Mouse (Mus musculus) c-Kit-positive CD71-positive TER-119-positive erythroid progenitor cells, embryonic 14.5 days (primary cell): Measurements from ENCODE around the gene Col5a2.
A peak's percentile ranks its signal among the peaks of the same experiment; 100 is the strongest.
"Not testable (repeated sequence)": the region's sequence is repeated elsewhere in the genome, so short reads cannot be mapped to it uniquely, and the experiment has no call there.

Experiments
- DNase-seq: peaks from one replicate; pipeline ENCODE4 v3.0.0-alpha.2; 2013; ENCODE audit warnings: low spot score

The Col5a2 gene

DNA sequence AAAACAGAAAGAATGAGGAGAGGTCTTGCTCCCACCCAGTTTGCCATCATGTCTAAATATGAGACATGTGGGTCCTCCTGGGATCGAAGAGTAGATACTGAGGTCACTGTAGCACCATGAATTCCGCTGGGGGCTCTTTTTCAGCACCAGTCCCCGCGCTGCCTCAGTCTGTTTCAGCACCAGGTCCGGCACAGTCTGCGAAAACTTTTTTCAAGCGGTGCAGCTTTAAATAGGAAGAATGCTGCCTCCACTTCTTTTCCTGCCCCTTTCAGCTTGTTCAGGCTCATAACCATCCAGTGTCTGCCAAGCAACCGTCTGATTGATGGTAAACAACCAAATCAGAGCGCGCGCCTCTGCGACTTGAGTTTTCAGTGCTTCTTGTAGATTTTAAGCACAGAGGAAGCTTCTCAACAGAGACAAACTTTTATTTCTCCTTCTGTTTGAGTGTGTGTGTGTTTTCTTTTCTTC lies at the start of gene Col5a2:
Col5a2 (minus strand) TSS at position 418 of the 468 bp plus-strand sequence.
- no peak for DNase-seq

DNA sequence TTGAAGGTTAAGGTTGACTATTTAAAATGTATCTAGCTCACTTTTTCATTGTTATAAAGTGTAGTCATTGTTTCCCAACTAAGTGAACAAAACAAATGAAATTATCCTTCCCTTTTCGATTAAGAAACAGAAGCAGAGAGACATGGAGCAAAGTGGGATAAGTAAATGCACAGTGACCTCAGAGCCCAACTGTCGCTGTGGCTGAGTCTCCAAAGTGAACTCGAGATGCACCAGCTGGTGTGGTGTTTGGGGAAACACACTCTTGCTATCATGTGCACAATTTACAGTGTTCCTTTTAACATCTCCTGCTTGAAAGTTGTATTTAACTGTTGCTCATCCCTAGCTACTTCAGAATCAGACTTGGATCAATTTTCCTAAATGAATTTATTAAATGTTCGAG lies 47.4 kb upstream of the Col5a2 start:
- no peak for DNase-seq

DNA sequence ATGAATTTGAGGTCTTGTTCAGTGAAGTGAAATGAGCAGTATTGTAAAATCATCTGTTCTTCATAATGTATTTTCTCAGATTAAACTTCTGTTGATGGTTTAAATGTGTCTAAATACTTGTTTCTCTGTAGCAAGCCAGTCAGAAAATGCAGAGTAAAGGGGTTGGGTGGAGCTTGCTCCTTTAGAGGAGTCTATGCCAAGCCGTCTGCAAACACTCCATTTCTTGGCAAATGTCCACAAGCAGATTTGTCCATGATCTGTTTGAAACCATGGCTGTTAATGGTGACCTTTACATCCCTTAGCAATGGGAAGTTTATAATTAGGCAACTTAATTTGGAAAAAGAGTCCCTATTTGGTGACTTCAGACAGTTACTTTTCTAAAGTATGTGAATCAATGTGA lies 38.8 kb upstream of the Col5a2 start:
- DNase-seq, result no peak

DNA sequence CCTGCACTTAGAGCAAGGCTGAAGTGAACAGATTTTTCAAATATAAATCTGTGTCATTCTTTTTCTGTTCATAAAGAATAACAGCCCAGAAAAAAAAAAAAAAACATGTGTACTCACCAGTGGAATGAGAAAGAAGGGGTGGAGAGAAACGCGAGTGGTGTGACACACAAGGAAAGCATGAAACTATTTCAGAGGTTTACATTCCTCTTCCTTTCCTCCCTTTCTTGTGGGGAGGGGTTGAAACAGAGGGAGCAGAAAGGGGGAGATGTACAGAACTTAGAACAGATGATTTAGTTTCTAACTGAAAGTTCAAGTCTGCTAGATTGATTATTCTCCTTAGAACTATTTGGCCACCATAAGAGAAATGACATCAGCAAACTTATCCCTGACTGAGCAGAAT lies 38.1 kb upstream of the Col5a2 start:
- no peak for DNase-seq

DNA sequence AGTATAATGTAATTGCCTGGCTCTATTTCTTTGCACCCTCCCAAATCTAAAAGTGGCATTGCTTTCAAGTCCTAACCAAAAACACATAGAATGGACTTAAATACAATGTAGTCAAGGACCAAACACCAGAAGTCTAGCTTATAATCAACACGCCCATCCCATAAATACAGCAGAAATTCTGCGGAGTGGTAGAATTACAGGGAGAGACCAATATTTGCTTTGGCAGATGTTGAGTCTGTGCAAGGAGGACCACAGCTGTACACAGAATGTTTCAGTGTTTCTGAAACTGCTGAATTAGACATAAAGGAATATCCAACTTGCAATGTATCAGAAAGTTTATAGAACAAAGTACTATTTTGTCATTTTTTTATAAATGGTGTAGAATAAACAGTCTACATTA lies 28.4 kb upstream of the Col5a2 start:
- DNase-seq, result no peak

DNA sequence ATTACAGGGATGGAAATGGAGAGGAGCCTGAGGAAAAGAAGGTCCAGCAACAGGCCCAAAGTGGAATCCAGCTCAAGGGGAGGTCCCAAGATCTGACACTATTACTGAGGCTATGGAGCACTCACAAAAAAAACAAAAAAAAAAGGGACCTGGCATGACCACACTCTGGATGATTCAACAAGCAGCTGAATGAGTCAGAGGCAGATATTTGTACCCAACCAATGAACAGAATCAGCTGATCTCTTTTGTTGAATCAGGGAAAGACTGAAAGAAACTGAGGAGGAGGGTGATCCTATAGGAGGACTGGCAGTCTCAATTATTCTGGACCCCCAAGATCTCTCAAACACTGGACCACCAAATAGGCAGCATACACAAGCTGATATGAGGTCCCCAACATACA lies 24.4 kb upstream of the Col5a2 start:
- not testable (repeated sequence) for DNase-seq

DNA sequence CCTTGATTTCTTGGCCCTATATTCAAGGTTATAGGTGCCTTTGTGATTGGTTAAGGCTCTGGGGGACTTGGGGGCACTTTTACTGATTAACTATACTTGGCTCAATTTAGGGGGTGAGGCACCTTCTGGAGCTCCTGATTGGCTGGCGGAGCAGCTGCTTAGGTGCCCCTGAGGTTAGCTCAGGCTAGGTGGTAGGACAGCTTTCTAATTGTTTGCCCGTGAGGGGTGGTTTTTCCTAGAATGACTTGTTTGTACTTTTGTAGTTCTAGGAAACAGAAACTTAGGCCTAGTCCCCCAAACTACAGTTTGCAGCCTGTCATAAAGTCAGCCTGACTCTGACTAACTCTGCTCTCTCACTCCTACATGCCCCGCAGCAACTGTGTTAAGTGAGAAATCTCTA lies 20.5 kb upstream of the Col5a2 start:
- DNase-seq, result no peak

GRCm38 (mm10) chr1:45521486-45521885 lies 18.4 kb upstream of the Col5a2 start:
- no peak for DNase-seq

DNA sequence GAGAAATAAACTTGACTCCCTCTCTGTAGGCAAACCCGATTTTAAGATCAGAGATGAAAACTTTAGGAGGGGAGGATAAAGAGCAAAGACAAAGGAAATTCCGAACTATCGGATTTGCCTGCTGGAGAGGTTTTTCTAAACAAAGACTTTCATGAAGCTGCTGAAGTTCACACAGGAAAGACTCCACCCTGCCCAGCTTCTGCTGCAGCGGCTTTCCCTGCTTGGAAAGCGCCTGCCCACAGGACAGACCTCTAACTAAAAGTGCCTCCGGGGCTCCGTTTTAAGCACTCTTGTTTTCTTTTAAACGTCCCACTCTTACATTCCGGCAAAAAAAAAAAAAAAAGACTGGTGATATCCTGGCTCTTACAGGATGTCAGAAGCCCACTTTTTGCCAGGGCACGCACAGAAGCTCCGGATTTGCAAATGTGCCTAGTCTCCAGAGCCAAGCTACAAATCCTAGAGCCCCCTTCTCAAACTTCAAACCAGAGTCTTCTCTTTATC lies 791 bp downstream of the Col5a2 start:
- no peak for DNase-seq

- no peak for DNase-seq
Observed at GRCm38 (mm10) chr1:45501437-45501836, 1.6 kb downstream of the Col5a2 start.

DNA sequence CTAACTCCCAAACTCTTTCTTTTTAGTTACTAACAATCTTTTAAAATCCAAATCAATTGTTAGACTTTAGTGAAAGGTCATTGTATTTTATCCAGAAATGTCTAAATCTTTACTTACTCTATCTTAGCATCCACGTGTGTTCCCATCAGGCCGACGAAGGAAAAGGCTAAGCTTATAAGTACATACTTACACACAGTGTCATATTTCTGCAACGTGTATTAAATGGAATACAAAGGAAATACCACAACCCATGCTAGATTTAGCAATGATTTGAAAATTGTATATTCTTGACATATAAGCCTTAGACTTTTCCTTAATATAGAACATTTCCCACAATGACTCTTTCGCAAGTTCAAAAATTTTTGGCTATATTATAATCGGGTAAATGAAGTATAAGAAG lies 2.6 kb downstream of the Col5a2 start:
- no peak for DNase-seq

DNA sequence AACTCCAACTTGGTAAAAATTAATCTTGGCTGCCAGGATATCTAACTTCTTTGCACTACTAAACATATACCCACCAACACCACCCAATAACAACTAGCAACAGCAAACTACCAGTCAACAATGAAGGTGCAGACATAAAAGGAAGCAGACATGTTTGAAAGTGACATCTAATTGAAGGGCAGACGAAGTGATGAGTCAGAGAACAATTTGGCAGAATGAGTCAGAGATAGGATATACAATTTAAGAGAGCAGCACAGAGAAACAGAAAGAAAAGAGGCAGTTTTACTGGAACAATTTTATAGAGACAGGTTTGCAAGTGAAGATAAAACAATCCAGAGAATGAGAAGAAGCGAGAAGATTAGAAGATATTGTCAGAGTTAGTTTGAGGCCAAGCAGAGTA lies 8.1 kb downstream of the Col5a2 start:
- DNase-seq, result no peak

- no peak for DNase-seq
Observed at GRCm38 (mm10) chr1:45492130-45492723, 10.9 kb downstream of the Col5a2 start.

DNA sequence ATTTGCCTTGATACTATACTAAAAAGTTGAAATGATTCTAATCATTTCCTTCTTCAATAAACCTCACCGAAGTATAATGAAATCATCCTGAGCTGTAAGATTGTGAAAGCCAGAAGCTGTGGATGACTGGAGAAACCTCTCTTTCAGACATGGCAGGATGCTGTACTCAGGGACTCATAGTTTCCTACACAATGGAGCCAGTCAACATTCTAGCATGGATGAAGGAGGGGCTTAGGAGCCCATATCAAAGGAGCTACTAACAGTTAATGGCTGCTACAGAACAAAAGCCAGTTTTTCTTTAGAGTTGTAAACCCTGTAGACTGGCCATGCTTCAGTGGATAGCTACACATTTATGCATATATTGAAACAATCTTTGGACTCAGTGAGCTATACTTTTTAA lies 12.6 kb downstream of the Col5a2 start:
- DNase-seq, result no peak

GRCm38 (mm10) chr1:45488291-45488690 lies 14.8 kb downstream of the Col5a2 start:
- no peak for DNase-seq

DNA sequence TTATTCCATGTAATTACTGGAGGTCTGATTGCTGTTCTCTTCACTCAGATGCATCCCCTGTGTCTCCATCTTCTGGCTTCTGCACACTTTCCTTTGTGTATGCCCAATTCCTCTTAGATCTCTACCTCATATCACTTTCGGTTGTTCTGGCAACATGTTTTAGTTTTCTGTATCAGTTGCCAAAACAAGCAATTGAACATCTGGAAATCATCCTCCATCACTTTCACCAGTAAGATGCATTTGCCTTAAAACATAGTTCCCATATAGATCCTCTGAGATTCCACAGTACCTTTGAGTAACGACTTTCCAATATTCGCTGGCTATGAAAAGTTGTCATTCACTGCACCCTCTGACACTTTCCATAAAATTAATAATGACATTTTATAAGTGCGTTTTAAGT lies 20.1 kb downstream of the Col5a2 start:
- no peak for DNase-seq

GRCm38 (mm10) chr1:45481876-45482275 lies 21.2 kb downstream of the Col5a2 start:
- no peak for DNase-seq

DNA sequence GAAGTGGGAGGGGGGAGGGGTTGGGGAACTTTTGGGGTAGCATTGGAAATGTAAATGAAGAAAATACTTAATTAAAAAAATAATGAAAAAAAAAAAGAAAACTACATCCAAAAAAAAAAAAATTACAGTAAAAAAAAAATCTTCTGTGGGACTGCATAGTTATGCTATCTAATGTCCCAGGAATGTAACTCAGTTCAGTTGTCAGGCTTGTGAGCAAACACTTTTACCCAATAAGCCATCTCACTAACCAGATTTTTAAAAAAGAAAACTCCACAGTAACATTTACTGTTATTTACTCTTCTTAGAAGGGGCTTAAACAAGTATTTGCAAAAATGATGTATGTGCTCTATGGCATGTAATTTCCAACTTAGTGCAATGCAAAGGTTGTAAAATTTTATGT lies 24.0 kb downstream of the Col5a2 start:
- DNase-seq, result no peak

GRCm38 (mm10) chr1:45472751-45473150 lies 30.3 kb downstream of the Col5a2 start:
- no peak for DNase-seq

DNA sequence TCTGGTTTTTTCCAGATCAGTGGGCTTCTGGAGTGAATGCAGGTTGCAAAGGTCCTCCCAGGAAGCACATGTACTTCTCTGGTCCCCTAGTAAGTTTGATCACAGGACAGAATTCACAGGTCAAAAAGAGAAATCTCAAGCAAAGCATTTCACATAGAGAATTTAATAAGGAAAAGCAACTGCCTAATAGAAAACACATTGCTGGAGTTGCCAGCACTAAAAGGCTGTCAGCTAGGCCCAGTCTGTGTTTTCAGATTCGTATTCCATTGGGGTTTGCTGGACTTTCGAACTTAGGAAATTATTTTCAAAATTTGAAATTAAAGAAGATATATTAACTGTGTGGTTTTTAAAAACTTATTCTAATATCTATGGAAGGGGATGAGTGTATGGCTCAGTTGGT lies 42.3 kb downstream of the Col5a2 start:
- DNase-seq, result no peak

GRCm38 (mm10) chr1:45455763-45456162 lies 47.3 kb downstream of the Col5a2 start:
- DNase-seq, result no peak

DNA sequence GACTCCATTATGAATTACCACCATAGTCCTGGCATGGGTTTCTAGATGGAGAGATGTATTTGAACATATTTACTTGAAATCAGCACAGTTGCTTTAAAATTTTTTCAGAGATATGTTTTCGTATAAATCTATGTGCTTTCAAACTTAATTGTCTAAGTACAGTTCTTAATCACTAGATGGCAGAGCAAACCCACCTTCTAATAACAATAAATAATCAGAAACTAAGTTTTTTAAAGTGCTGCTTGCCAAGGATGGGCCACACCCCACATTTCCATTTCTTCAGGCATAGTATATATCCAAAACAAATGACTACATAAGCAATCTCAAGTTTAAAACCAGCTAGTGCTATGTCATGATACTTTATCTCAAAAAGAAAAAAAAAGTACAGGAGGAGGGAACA lies 54.2 kb downstream of the Col5a2 start:
- no peak for DNase-seq

DNA sequence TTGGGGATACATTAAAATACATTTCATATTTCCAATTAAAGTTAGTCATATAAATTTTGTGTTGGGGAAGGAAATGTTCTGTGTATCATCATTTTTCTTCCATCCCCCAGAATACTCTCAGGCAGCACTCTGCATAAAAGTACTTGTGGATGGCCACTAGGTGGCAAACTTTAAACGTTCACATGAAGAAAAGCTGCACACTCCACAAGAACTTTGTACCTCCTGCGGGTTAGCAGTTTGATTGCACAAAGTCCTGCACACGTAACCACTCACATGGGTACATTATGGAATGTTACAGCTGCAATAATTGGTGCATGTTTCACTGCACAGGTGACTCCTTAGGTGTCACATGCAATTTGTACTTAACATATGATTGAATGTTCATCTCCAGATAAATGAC lies 71.2 kb downstream of the Col5a2 start:
- DNase-seq, result peak; percentile 16

DNA sequence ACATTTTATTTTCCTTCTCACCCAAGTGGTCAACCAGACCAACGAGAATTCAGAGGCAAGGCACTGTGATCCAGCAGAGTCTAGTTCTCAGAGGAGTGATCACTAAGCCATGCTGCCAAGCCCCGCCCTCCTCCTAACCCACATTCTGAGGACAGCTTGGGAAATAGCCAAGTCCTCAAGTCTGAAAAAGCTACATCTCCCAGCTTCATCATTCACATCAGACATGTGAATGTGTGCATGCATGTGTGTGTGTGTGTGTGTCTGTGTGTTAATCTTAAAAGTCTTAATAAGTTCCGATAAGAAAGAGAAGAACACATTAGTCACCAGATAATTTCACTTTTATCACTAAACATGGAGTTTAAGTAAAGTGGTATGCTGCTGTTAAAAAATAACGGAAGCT lies 72.6 kb downstream of the Col5a2 start:
- no peak for DNase-seq
